Mouse (Mus musculus) small intestine, adult 2 months (tissue): ENCODE measurements around the gene Atp6v0a1.

Source experiments
- CTCF ChIP-seq: fragments of 200-500 bp; IDR thresholded peaks from 2 replicates; pipeline ENCODE4 v1.5.1; 2012; ENCODE audit warnings: low read depth, mild to moderate bottlenecking, control low read depth, inconsistent platforms, low read length, moderate library complexity, mixed read lengths; ENCODE audit not compliant: insufficient replicate concordance, insufficient read length; ENCODE audit errors: extremely low read depth
- POLR2A ChIP-seq: fragments of 200-500 bp; IDR thresholded peaks from 2 replicates; pipeline ENCODE4 v1.6.1; 2012; ENCODE audit warnings: low read depth, mild to moderate bottlenecking, control low read depth, inconsistent platforms, low read length, moderate library complexity

DNA sequence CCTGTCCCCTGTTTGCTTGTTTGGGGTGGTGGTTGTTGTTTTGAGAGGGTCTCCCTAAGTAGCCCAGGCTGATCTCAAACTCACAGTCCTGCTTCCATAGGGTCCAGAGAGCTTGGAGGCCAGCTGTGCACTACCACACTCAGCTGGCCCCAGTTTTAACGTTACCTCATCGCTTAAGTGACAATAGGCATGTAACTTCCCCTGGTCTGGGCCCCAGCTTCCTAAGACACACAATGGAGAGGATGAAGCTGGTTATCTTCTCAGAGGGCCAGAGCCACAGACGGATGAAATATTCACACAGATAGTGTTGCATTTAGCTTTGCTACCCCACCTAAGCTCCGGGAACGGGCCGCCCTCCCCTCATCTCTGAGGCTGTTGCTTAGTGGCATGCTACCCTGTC, 43.5 kb upstream of the Atp6v0a1 start:
- TF ChIP-seq CTCF (no peak), POLR2A (no peak)
